In genomic region chr8:119018675-119019074, GRCm38 (mm10) we compare ENCODE assay signal across 28 mouse cellular contexts.
DNase-seq lines count a peak whose midpoint lies in the region; ATAC-seq lines count a peak whose summit lies in the region.
"Had no signal": no experiment of that assay in that cellular context is flagged by ENCODE, and none has a peak within 500 bp of the region (broad histone marks: within the 10 kb centered on the region; RNA-seq: fewer than 3 reads in every experiment).

No protein-coding gene starts in this region.

- no peak overlapping the region for H3K9ac ChIP-seq in kidney, embryonic 14.5 days (ENCODE audit: low read depth, low read length)
- H3K9ac ChIP-seq: embryonic facial prominence, embryonic 13.5 days; forebrain, embryonic 12.5 days; forebrain, embryonic 15.5 days; hindbrain, embryonic 12.5 days; hindbrain, embryonic 15.5 days had no signal

- H3K4me3 ChIP-seq in kidney, embryonic 14.5 days (ENCODE audit: low read length): no peak overlapping the region
- H3K4me3 ChIP-seq: embryonic facial prominence, embryonic 10.5 days; embryonic facial prominence, embryonic 13.5 days; erythroblast, embryonic 14.5 days; forebrain, embryonic 12.5 days; forebrain, embryonic 15.5 days; gastrocnemius, adult 2 months; hindbrain, embryonic 12.5 days; hindbrain, embryonic 15.5 days had no signal

- peak; percentile 39; the same call in 1 of the 2 replicates for ATAC-seq in kidney, embryonic 14.5 days (ENCODE audit: low FRiP score, low TSS enrichment)
- ATAC-seq: forebrain, embryonic 15.5 days; Patski had no signal

- H3K27ac ChIP-seq in kidney, embryonic 14.5 days (ENCODE audit: low read depth, low read length): no peak overlapping the region
- H3K27ac ChIP-seq: embryonic facial prominence, embryonic 10.5 days; embryonic facial prominence, embryonic 13.5 days; forebrain, embryonic 12.5 days; forebrain, embryonic 15.5 days; gastrocnemius, adult 2 months; hindbrain, embryonic 12.5 days; hindbrain, embryonic 15.5 days had no signal

- no peak overlapping the region for H3K4me2 ChIP-seq in kidney, embryonic 14.5 days (replicated peaks; ENCODE audit: low read depth, low read length)
- H3K4me2 ChIP-seq: embryonic facial prominence, embryonic 13.5 days; forebrain, embryonic 12.5 days; forebrain, embryonic 15.5 days; heart, embryonic 11.5 days; hindbrain, embryonic 12.5 days; hindbrain, embryonic 15.5 days had no signal

- no peaks in the 10 kb centered on the region for H3K9me3 ChIP-seq in kidney, embryonic 14.5 days (ENCODE audit: control insufficient read depth, low read length)
- H3K9me3 ChIP-seq: embryonic facial prominence, embryonic 10.5 days; embryonic facial prominence, embryonic 13.5 days; forebrain, embryonic 12.5 days; forebrain, embryonic 15.5 days; hindbrain, embryonic 12.5 days; hindbrain, embryonic 15.5 days had no signal

- H3K4me1 ChIP-seq in kidney, embryonic 14.5 days (ENCODE audit: control insufficient read depth, insufficient read depth, low read length): no peaks in the 10 kb centered on the region
- H3K4me1 ChIP-seq: embryonic facial prominence, embryonic 13.5 days; forebrain, embryonic 12.5 days; hindbrain, embryonic 12.5 days had no signal

- DNase-seq in kidney, adult 11 months: no peak
- peak; percentile 25 for DNase-seq in layer of hippocampus, adult 9-11 months
- DNase-seq in layer of hippocampus, adult 11-12 months (ENCODE audit: low spot score): no peak
- DNase-seq in right cerebral cortex, adult 18-20 months: peak; percentile 20
- DNase-seq in right cerebral cortex, postnatal 14 days: no peak
- DNase-seq: adrenal gland, postnatal 10 days; adrenal gland, postnatal 36 days; B cell, adult 2 months; cerebellum, adult 11 months; cerebellum, adult 2 months; cerebellum, postnatal 10 days; cerebellum, postnatal 36 days; embryo, embryonic 11 days; gastrocnemius, adult 2 months; gastrocnemius, postnatal 14 days; heart, adult 11 months had no signal

- H3K27me3 ChIP-seq in kidney, embryonic 14.5 days (ENCODE audit: control insufficient read depth, insufficient read depth, low read length): no peaks in the 10 kb centered on the region
- H3K27me3 ChIP-seq: CH12.LX; embryonic facial prominence, embryonic 13.5 days; forebrain, embryonic 12.5 days; forebrain, embryonic 15.5 days; hindbrain, embryonic 12.5 days; hindbrain, embryonic 15.5 days; Patski had no signal

- WGBS in kidney, embryonic 14.5 days: 35% methylated on average over 6 of the region's 6 CpGs

- no peaks in the 10 kb centered on the region for H3K36me3 ChIP-seq in kidney, embryonic 14.5 days (ENCODE audit: control insufficient read depth, insufficient read depth, low read length)
- H3K36me3 ChIP-seq: embryonic facial prominence, embryonic 10.5 days; embryonic facial prominence, embryonic 13.5 days; forebrain, embryonic 12.5 days; forebrain, embryonic 15.5 days; G1E; hindbrain, embryonic 12.5 days; hindbrain, embryonic 15.5 days had no signal

Comparison
In these comparisons a context has a peak if more than half of its experiments do, and no peak if none do; other contexts are left out.
1. DNase-seq: peak in layer of hippocampus, adult 9-11 months (single experiment) and right cerebral cortex, adult 18-20 months (single experiment); none in kidney, adult 11 months (single experiment), layer of hippocampus, adult 11-12 months (single experiment) and right cerebral cortex, postnatal 14 days (single experiment).